Mouse (Mus musculus): ENCODE data around the gene S1pr4. TPM values are rescaled to one million over a fixed set of nuclear protein-coding genes. Genes with fewer than 3 reads are reported as not detected.

S1pr4 gene
- total RNA-seq, 2 experiments from 2014 or later: 0.64 to 0.86 TPM

DNA sequence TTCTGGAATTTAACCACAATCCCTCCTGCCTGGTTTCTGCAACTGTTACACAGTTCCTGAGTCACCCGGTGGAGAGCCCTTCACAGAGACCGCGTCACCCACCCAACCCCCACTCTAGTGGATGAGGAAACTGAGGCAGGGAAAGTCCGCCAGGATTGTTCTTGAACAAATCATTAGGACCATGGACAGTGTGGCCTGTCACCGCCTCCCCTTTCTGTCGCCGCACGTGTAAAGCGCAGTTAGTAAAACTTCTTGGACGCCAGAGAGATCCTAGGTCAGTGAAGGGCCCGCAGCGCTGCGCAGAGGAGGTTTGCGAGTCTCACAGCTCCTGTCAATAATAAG, 47.0 kb downstream of the S1pr4 start:
- intact Hi-C loops (cut with DNase I; ENCODE audit: low total_unique reads): loop anchor here (5.0 to 10.0 kb wide), 2 partner anchors 66 to 168 kb away; partner anchors contain the start of gene Gm48552
- peak; percentile 2 for DNase-seq

GRCm38 (mm10) chr10:81452237-81452946, 47.5 kb downstream of the S1pr4 start:
- intact Hi-C loops (cut with DNase I; ENCODE audit: low total_unique reads): loop anchor here (5.0 to 10.0 kb wide), 2 partner anchors 65 to 168 kb away; partner anchors contain the start of gene Gm48552
- peak; percentile 8 for DNase-seq

DNA sequence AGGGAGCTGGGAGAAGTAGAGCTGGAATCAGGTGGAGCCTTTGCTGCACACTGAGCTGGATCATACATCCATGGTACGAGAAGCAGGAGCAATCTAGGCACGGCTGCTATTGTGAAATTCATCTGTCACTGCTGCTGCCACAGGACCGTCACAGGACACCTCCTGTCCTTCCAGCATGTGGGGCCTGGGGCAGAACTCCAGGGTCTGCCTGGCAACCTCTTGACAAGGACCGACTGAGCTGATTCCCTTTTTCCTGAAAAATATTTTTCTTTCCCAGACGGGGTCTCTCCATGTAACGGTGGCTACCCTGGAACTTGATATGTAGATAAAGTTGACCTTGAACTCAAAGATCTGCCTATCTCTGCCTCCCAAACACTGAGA, 48.6 kb downstream of the S1pr4 start:
- no peak for DNase-seq
- intact Hi-C loops (cut with DNase I; ENCODE audit: low total_unique reads): loop anchor here (5.0 to 10.0 kb wide), 2 partner anchors 64 to 167 kb away; partner anchors contain the start of gene Gm48552

GRCm38 (mm10) chr10:81450641-81451364, 49.1 kb downstream of the S1pr4 start:
- DNase-seq: peak; percentile 3
- intact Hi-C loops (cut with DNase I; ENCODE audit: low total_unique reads): loop anchor here (5.0 to 10.0 kb wide), 2 partner anchors 64 to 166 kb away; partner anchors contain the start of gene Gm48552

DNA sequence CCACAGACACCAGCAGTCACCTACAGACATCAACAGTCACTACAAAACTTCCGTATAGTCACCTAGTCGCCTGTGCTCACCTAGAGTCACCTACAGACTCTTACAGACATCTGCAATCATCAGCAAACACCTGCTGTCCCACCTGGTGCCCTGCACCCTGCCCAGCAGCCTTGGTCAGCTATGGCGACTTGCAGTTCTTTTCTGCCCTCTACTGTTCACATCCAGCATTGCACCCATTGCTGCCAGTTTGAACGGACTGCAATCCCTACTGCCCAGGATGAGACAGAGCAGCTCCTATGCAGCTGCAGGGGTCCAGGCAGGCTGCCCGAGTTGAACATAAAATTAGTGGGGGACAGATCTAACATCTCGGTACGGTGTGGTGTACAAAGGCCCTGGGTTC, 49.8 kb downstream of the S1pr4 start:
- peak; percentile 83 for DNase-seq
- intact Hi-C loops (cut with DNase I; ENCODE audit: low total_unique reads): loop anchor here (5.0 to 10.0 kb wide), 2 partner anchors 63 to 165 kb away; partner anchors contain the start of gene Gm48552

Small RNAs within 50 kb of the gene (microRNA-seq; reads per million reads assigned to microRNA genes)
- 0 reads per million in 2 experiments for gene Gm25595

Other genes with a start within 250 kb of the S1pr4 start
- under 1 TPM; 0.33 to 0.57 TPM for gene Matk, start 247.2 kb downstream of the S1pr4 start, total RNA-seq (2021)
- gene Mrpl54, start 233.2 kb downstream of the S1pr4 start, total RNA-seq (2021): 10 to 100 TPM; 93.1 to 99.9 TPM
- 10 to 100 TPM; 62.8 to 71.1 TPM for gene Apba3, start 233.2 kb downstream of the S1pr4 start, total RNA-seq (2021)
- not detected for gene Tjp3, start 208.6 kb downstream of the S1pr4 start, total RNA-seq (2021)
- 10 to 100 TPM; 18.5 to 22.8 TPM for gene Pip5k1c, start 207.2 kb downstream of the S1pr4 start, total RNA-seq (2021)
- 1 to 10 TPM; 7.7 to 10.0 TPM for gene Cactin, start 179.0 kb downstream of the S1pr4 start, total RNA-seq (2021)
- 1 to 10 TPM; 1.5 to 2.2 TPM for gene Tbxa2r, start 171.4 kb downstream of the S1pr4 start, total RNA-seq (2021)
- gene Gipc3, start 156.9 kb downstream of the S1pr4 start, total RNA-seq (2021): 1 to 10 TPM; 1.8 to 2.0 TPM
- gene Hmg20b, start 149.7 kb downstream of the S1pr4 start, total RNA-seq (2021): 10 to 100 TPM; 24.3 to 25.8 TPM
- gene Mfsd12, start 142.6 kb downstream of the S1pr4 start, total RNA-seq (2021): 1 to 10 TPM; 3.7 to 4.0 TPM
- gene 4930404N11Rik, start 134.3 kb downstream of the S1pr4 start, total RNA-seq (2021): under 1 TPM; 0.37 to 0.42 TPM
- gene Fzr1, start 121.6 kb downstream of the S1pr4 start, total RNA-seq (2021): 10 to 100 TPM; 11.9 to 15.4 TPM
- 10 to 100 TPM; 38.6 to 39.8 TPM for gene Dohh, start 115.7 kb downstream of the S1pr4 start, total RNA-seq (2021)
- under 1 TPM; 0.41 to 0.47 TPM for gene Gm48551, start 115.7 kb downstream of the S1pr4 start, total RNA-seq (2021)
- gene Gm48552, start 111.1 kb downstream of the S1pr4 start, total RNA-seq (2021): under 1 TPM in 1 of 2 experiments, not detected in 1; 0.80 TPM
- under 1 TPM; 0.45 to 0.91 TPM for gene Smim24, start 107.1 kb downstream of the S1pr4 start, total RNA-seq (2021)
- 100 to 1,000 TPM; 262 to 320 TPM for gene Nfic, start 44.5 kb downstream of the S1pr4 start, total RNA-seq (2021)
- under 1 TPM; 0.09 to 0.23 TPM for gene Celf5, start 17.4 kb downstream of the S1pr4 start, total RNA-seq (2021)
- 10 to 100 TPM; 39.1 to 47.3 TPM for gene Ncln, start 3.7 kb downstream of the S1pr4 start, total RNA-seq (2021)
- gene Gna15, start 24.1 kb upstream of the S1pr4 start, total RNA-seq (2021): 1 to 10 TPM in 1 of 2 experiments, under 1 TPM in 1; 0.60 to 1.2 TPM
- 10 to 100 TPM; 31.6 to 34.6 TPM for gene Gna11, start 45.1 kb upstream of the S1pr4 start, total RNA-seq (2021)
- 100 to 1,000 TPM; 660 to 698 TPM for gene Aes, start 59.4 kb upstream of the S1pr4 start, total RNA-seq (2021)
- 1 to 10 TPM; 4.3 to 4.4 TPM for gene Tle2, start 74.4 kb upstream of the S1pr4 start, total RNA-seq (2021)
- gene Tle6, start 100.9 kb upstream of the S1pr4 start, total RNA-seq (2021): 1 to 10 TPM; 2.4 to 4.4 TPM
- 1 to 10 TPM; 1.7 to 2.2 TPM for gene BC025920, start 106.1 kb upstream of the S1pr4 start, total RNA-seq (2021)
- 1 to 10 TPM; 5.4 to 5.6 TPM for gene Sirt6, start 127.7 kb upstream of the S1pr4 start, total RNA-seq (2021)
- gene Ankrd24, start 128.4 kb upstream of the S1pr4 start, total RNA-seq (2021): 10 to 100 TPM in 1 of 2 experiments, 1 to 10 TPM in 1; 6.8 to 10.9 TPM
- gene Gm10778, start 148.9 kb upstream of the S1pr4 start, total RNA-seq (2021): 1 to 10 TPM; 1.6 to 1.8 TPM
- 1 to 10 TPM; 3.3 to 6.1 TPM for gene Zfp433, start 204.7 kb upstream of the S1pr4 start, total RNA-seq (2021)

Data from gastrocnemius, postnatal 14 days (tissue).